Mouse (Mus musculus): Measurements from ENCODE around the gene Pigp. TPM values are rescaled to one million over a fixed set of nuclear protein-coding genes. Genes with fewer than 3 reads are reported as not detected.

Gene Pigp
- polyA plus RNA-seq, 1 experiment from 2014 or later: 113 TPM

DNA sequence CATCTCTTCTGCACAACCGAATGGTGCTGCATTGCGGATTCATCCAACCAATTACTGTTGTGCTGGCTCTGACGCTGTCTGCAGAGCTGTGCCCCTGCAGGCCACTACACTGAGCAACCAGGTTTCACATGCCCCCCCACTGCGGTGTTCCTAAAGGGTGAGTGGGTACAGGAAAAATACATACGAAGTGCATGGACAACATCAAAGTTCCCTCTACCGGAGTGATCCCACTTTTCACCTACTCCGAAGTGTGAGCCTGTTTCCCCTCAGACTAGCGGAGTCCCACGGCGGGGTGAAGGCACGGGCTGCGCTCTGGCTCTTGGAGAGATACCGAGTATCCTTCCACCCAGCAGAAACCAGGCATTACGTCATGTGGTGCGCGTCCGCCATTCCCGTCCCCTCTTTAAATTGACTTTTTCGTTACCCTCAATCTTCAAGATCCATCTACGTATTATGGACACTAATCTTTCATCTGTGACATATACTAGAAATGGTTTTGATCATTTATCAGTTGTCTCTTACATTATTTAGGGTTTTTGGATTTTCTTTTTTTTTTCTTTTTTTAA, 58.9 kb downstream of the Pigp start:
- H3K4me3 ChIP-seq (replicated peaks): peak overlapping the region; percentile 77
- H3K4me1 ChIP-seq: peaks cover 13% of the 10 kb centered on the region
- H3K9ac ChIP-seq: peak overlapping the region; percentile 92
- H3K27me3 ChIP-seq: no peaks in the 10 kb centered on the region
- H3K36me3 ChIP-seq: no peaks in the 10 kb centered on the region
- H3K9me3 ChIP-seq (replicated peaks): no peaks in the 10 kb centered on the region
- peak; percentile 91 for ATAC-seq (replicated peaks; ENCODE audit: low FRiP score)
- H3K27ac ChIP-seq: peak overlapping the region; percentile 100
- peak overlapping the region; percentile 91 for H3K4me2 ChIP-seq
- under 1% methylated on average over 20 of the region's 20 CpGs for WGBS

DNA sequence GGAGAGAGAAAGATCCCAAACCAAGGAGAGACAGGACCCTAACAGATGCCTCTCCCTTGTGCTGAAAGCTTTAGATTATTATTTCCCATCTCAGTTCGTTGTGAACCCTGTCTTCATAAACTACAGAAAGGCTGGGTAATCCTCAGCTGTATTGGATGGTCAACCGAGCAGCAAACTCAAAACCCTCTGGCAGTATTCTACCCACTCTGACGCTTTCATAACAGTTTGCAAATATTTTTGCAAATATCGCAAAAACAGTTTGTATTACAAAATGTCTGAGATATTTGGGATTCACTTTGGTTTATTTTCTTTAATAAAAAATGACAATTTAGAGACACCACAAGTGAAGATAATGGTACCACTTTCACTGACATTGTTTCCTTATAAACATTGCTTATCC, 59.7 kb downstream of the Pigp start:
- H3K9ac ChIP-seq: no peak overlapping the region
- H3K36me3 ChIP-seq: no peaks in the 10 kb centered on the region
- H3K27ac ChIP-seq: no peak overlapping the region
- H3K4me3 ChIP-seq (replicated peaks): peak overlapping the region; percentile 77; the same call in 1 of the 2 replicates
- H3K27me3 ChIP-seq: no peaks in the 10 kb centered on the region
- H3K4me1 ChIP-seq: peaks cover 16% of the 10 kb centered on the region
- 73% methylated on average over 4 of the region's 4 CpGs for WGBS
- peak overlapping the region; percentile 91 for H3K4me2 ChIP-seq
- no peaks in the 10 kb centered on the region for H3K9me3 ChIP-seq (replicated peaks)
- no peak for ATAC-seq (replicated peaks; ENCODE audit: low FRiP score)

DNA sequence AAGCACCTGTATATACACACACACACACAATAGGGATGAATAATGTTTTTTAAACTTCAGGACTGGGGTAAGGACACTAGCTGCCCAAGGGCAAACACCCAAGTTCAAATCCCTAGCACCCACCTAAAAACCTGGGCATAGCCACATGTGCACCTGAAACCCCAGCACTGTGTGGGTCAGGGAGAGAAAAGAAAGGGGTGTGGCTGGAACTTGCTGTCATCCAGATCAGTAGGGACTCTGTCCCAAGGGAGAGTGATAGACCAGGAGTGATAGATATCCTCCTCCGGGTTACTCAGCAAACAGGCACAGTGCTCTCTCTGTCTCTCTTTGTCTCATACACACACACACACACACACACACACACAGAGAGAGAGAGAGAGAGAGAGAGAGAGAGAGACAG, 60.2 kb downstream of the Pigp start:
- 87% methylated on average over 1 of the region's 1 CpGs for WGBS
- Histone ChIP-seq H3K36me3 (no peaks in the 10 kb centered on the region), H3K9ac (no peak overlapping the region), H3K9me3 (replicated peaks) (no peaks in the 10 kb centered on the region), H3K27me3 (no peaks in the 10 kb centered on the region), H3K4me1 (peaks cover 16% of the 10 kb centered on the region), H3K27ac (no peak overlapping the region), H3K4me2 (no peak overlapping the region), H3K4me3 (replicated peaks) (no peak overlapping the region)
- no peak for ATAC-seq (replicated peaks; ENCODE audit: low FRiP score)

DNA sequence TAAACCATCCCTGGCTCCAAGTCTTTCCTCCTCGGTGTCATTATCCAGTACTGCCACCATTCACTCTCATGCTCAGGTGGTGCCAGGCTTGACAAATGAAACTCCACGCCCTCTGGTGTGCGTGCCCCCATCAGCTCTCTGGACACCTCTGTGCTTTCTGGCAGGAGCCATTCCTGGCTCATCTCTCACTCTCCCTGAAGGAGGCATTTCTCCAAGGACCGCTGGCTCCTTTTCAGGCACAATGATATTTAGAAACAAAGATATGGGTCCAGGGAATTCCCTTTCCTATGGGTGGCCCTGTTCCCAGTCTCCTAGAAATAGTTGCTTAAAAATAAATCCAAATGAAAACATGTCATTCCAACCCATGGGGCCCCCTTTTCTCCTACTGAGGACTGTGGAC, 62.6 kb downstream of the Pigp start:
- Histone ChIP-seq H3K4me1 (peaks cover 16% of the 10 kb centered on the region), H3K27me3 (0 out of 2 replicates have a peak, but pooled peaks cover 2% of the 10 kb centered on the region), H3K4me3 (replicated peaks) (no peak overlapping the region), H3K9me3 (replicated peaks) (peaks cover 5% of the 10 kb centered on the region; the same call in 1 of the 2 replicates), H3K4me2 (no peak overlapping the region), H3K36me3 (no peaks in the 10 kb centered on the region), H3K9ac (no peak overlapping the region), H3K27ac (no peak overlapping the region)
- ATAC-seq (replicated peaks; ENCODE audit: low FRiP score): no peak
- 92% methylated on average over 4 of the region's 4 CpGs for WGBS

Other genes with a start within 250 kb of the Pigp start
- gene Hlcs, start 58.3 kb downstream of the Pigp start, polyA plus RNA-seq (2015; fragmentation: Nextera tagmentation; extraction: Ambion mirVana): 10.6 and 10.9 TPM in 2 replicates
- 14.6 and 15.1 TPM in 2 replicates for gene Ripply3, start 43.4 kb downstream of the Pigp start, polyA plus RNA-seq (2015; fragmentation: Nextera tagmentation; extraction: Ambion mirVana)
- 228 and 230 TPM in 2 replicates for gene Ttc3, start 1.2 kb downstream of the Pigp start, polyA plus RNA-seq (2015; fragmentation: Nextera tagmentation; extraction: Ambion mirVana)
- 56.4 and 59.3 TPM in 2 replicates for gene Vps26c, start 155.0 kb upstream of the Pigp start, polyA plus RNA-seq (2015; fragmentation: Nextera tagmentation; extraction: Ambion mirVana)
- gene Dyrk1a, start 198.2 kb upstream of the Pigp start, polyA plus RNA-seq (2015; fragmentation: Nextera tagmentation; extraction: Ambion mirVana): 8.7 and 9.7 TPM in 2 replicates